Mouse (Mus musculus) intestine, embryonic 16.5 days (tissue): ENCODE data around the gene Tceal3. TPM values are rescaled to one million over a fixed set of nuclear protein-coding genes. Genes with fewer than 3 reads are reported as not detected.
A peak's percentile ranks its signal among the peaks of the same experiment; 100 is the strongest.
"Not testable (repeated sequence)": the region's sequence is repeated elsewhere in the genome, so short reads cannot be mapped to it uniquely, and the experiment has no call there.

Source experiments
- ATAC-seq: fragments of 200-750 bp; cut with Nextera tagmentation; 2 replicates; pipeline ENCODE4 v1.8.0; 2017; ENCODE audit warnings: moderate TSS enrichment, moderate library complexity
- H3K27ac ChIP-seq: fragments of 300-500 bp; sonication (generic); 2 replicates; pipeline ENCODE4 v1.5.1; 2014; ENCODE audit warnings: mild to moderate bottlenecking, low read length
- H3K27me3 ChIP-seq: fragments of 300-500 bp; sonication (generic); replicated peaks from 2 replicates; pipeline ENCODE4 v1.6.1; 2014; ENCODE audit warnings: low read length, control low read depth, mixed read lengths; ENCODE audit not compliant: control insufficient read depth, insufficient read depth
- H3K36me3 ChIP-seq: fragments of 300-500 bp; sonication (generic); 2 replicates; pipeline ENCODE4 v1.6.1; 2014; ENCODE audit warnings: low read length, control low read depth; ENCODE audit not compliant: control insufficient read depth, insufficient read depth
- H3K4me1 ChIP-seq: fragments of 300-500 bp; sonication (generic); 2 replicates; pipeline ENCODE4 v1.6.1; 2014; ENCODE audit warnings: low read length, control low read depth, mixed read lengths; ENCODE audit not compliant: control insufficient read depth, insufficient read depth
- H3K4me2 ChIP-seq: fragments of 300-500 bp; sonication (generic); 2 replicates; pipeline ENCODE4 v1.6.1; 2014; ENCODE audit warnings: low read depth, low read length, control low read depth
- H3K4me3 ChIP-seq: fragments of 300-500 bp; sonication (generic); 2 replicates; pipeline ENCODE4 v1.5.1; 2014; ENCODE audit warnings: mild to moderate bottlenecking, low read length
- H3K9ac ChIP-seq: fragments of 300-500 bp; sonication (generic); 2 replicates; pipeline ENCODE4 v1.6.1; 2014; ENCODE audit warnings: low read depth, low read length
- H3K9me3 ChIP-seq: fragments of 300-500 bp; sonication (generic); 2 replicates; pipeline ENCODE4 v1.6.1; 2016; ENCODE audit warnings: low read length, control low read depth; ENCODE audit not compliant: control insufficient read depth
- WGBS: fragments of 180-500 bp; shearing (Covaris S2); extraction: QIAGEN DNeasy Blood & Tissue Kit; methylation state at CpG from one replicate; pipeline ENCODE4 v1.1.7; 2014; 5-methylcytosine and 5-hydroxymethylcytosine counted together
- polyA plus RNA-seq: library from polyadenylated mRNA; unstranded; fragments of >200 nt; fragmentation: Nextera tagmentation; extraction: Ambion mirVana; gene quantifications from 2 replicates; pipeline ENCODE4 v1.2.1, GENCODE M21; 2015

The Tceal3 gene
- polyA plus RNA-seq, 1 experiment from 2014 or later, result 5.9 TPM

- no peak for ATAC-seq
- WGBS, result 48% methylated on average over 9 of the region's 9 CpGs
- no peaks in the 10 kb centered on the region for H3K4me1 ChIP-seq
These were observed 34.4 kb downstream of the Tceal3 start for GRCm38 (mm10) chrX:136624905-136625569.

GRCm38 (mm10) chrX:136625959-136626358 is 35.3 kb downstream of the Tceal3 start:
- Histone ChIP-seq H3K4me2 (no peak overlapping the region), H3K4me3 (no peak overlapping the region), H3K27me3 (no peaks in the 10 kb centered on the region), H3K36me3 (no peaks in the 10 kb centered on the region), H3K27ac (no peak overlapping the region), H3K9me3 (no peaks in the 10 kb centered on the region), H3K4me1 (no peaks in the 10 kb centered on the region), H3K9ac (no peak overlapping the region)
- no peak for ATAC-seq
- 57% methylated on average over 4 of the region's 4 CpGs for WGBS

More at GRCm38 (mm10) chrX:136624905-136625569, 34.4 kb downstream of the Tceal3 start:
- H3K4me3 ChIP-seq, result no peak overlapping the region
- H3K9ac ChIP-seq, result no peak overlapping the region
- H3K9me3 ChIP-seq, result no peaks in the 10 kb centered on the region
- H3K27me3 ChIP-seq, result no peaks in the 10 kb centered on the region
- no peak overlapping the region for H3K4me2 ChIP-seq
- H3K27ac ChIP-seq, result no peak overlapping the region
- no peaks in the 10 kb centered on the region for H3K36me3 ChIP-seq

GRCm38 (mm10) chrX:136635116-136635515 is 44.5 kb downstream of the Tceal3 start:
- Histone ChIP-seq H3K9ac (no peak overlapping the region), H3K4me1 (no peaks in the 10 kb centered on the region), H3K4me3 (no peak overlapping the region), H3K9me3 (no peaks in the 10 kb centered on the region), H3K27me3 (no peaks in the 10 kb centered on the region), H3K27ac (no peak overlapping the region), H3K4me2 (no peak overlapping the region), H3K36me3 (no peaks in the 10 kb centered on the region)
- no peak for ATAC-seq
- 77% methylated on average over 4 of the region's 4 CpGs for WGBS

GRCm38 (mm10) chrX:136639754-136640153 is 49.1 kb downstream of the Tceal3 start:
- no peak for ATAC-seq
- Histone ChIP-seq H3K27ac (no peak overlapping the region), H3K27me3 (no peaks in the 10 kb centered on the region), H3K9ac (no peak overlapping the region), H3K36me3 (no peaks in the 10 kb centered on the region), H3K4me3 (no peak overlapping the region), H3K4me2 (no peak overlapping the region), H3K9me3 (no peaks in the 10 kb centered on the region), H3K4me1 (no peaks in the 10 kb centered on the region)
- WGBS, result 20% methylated on average over 4 of the region's 6 CpGs

- 42% methylated on average over 3 of the region's 3 CpGs for WGBS
- H3K4me1 ChIP-seq, H3K4me3 ChIP-seq, H3K9me3 ChIP-seq, H3K4me2 ChIP-seq, ATAC-seq, H3K27me3 ChIP-seq, H3K9ac ChIP-seq, H3K36me3 ChIP-seq, H3K27ac ChIP-seq: not testable (repeated sequence)
These were observed 55.2 kb downstream of the Tceal3 start for GRCm38 (mm10) chrX:136645857-136646256.

GRCm38 (mm10) chrX:136666281-136666706 is 75.7 kb downstream of the Tceal3 start:
- Histone ChIP-seq H3K4me3 (peak overlapping the region; percentile 42), H3K9ac (0 out of 2 replicates have a peak overlapping the region, but pooled peaks have one; percentile 33), H3K27ac (no peak overlapping the region), H3K4me2 (peak overlapping the region; percentile 59), H3K4me1 (no peaks in the 10 kb centered on the region), H3K27me3 (no peaks in the 10 kb centered on the region), H3K9me3 (no peaks in the 10 kb centered on the region), H3K36me3 (no peaks in the 10 kb centered on the region)
- ATAC-seq, result no peak
- 14% methylated on average over 20 of the region's 20 CpGs for WGBS

- not testable (repeated sequence) for H3K27me3 ChIP-seq, H3K27ac ChIP-seq, H3K4me1 ChIP-seq, ATAC-seq, H3K36me3 ChIP-seq, H3K9me3 ChIP-seq
- Histone ChIP-seq H3K4me2 (peak overlapping the region; percentile 59), H3K4me3 (peak overlapping the region; percentile 42), H3K9ac (0 out of 2 replicates have a peak overlapping the region, but pooled peaks have one; percentile 33)
- 16% methylated on average over 20 of the region's 24 CpGs for WGBS
These were observed 76.3 kb downstream of the Tceal3 start for GRCm38 (mm10) chrX:136666762-136667464.

- ATAC-seq, result no peak
- no peaks in the 10 kb centered on the region for H3K36me3 ChIP-seq
- H3K4me2 ChIP-seq, result no peak overlapping the region
- no peak overlapping the region for H3K27ac ChIP-seq
- no peaks in the 10 kb centered on the region for H3K4me1 ChIP-seq
- H3K27me3 ChIP-seq, result no peaks in the 10 kb centered on the region
- no peak overlapping the region for H3K9ac ChIP-seq
- whole genome bisulfite sequencing, result 62% methylated on average over 2 of the region's 2 CpGs
- no peak overlapping the region for H3K4me3 ChIP-seq
- H3K9me3 ChIP-seq, result no peaks in the 10 kb centered on the region
These were observed 78.2 kb downstream of the Tceal3 start for GRCm38 (mm10) chrX:136668794-136669193.

GRCm38 (mm10) chrX:136680989-136681388 is 90.3 kb downstream of the Tceal3 start:
- H3K9ac ChIP-seq, result no peak overlapping the region
- no peaks in the 10 kb centered on the region for H3K27me3 ChIP-seq
- no peaks in the 10 kb centered on the region for H3K9me3 ChIP-seq
- no peak for ATAC-seq
- H3K27ac ChIP-seq, result no peak overlapping the region
- H3K4me2 ChIP-seq, result no peak overlapping the region
- H3K36me3 ChIP-seq, result no peaks in the 10 kb centered on the region
- no peak overlapping the region for H3K4me3 ChIP-seq
- 54% methylated on average over 3 of the region's 3 CpGs for WGBS
- H3K4me1 ChIP-seq, result no peaks in the 10 kb centered on the region
